Mouse (Mus musculus) ES-E14 (cell line): ENCODE measurements around the gene Selenof. TPM values are rescaled to one million over a fixed set of nuclear protein-coding genes. Genes with fewer than 3 reads are reported as not detected.
A peak's percentile ranks its signal among the peaks of the same experiment; 100 is the strongest.

Source experiments
- DNase-seq: peaks from one replicate; pipeline ENCODE4 v3.0.0-alpha.2; 2013; ENCODE audit warnings: low read depth, low spot score
- H3K27ac ChIP-seq: 2 replicates; pipeline ENCODE4 v1.5.1; 2012; ENCODE audit warnings: low read depth, mild to moderate bottlenecking, low read length, moderate library complexity, mixed read lengths; ENCODE audit not compliant: poor library complexity, insufficient read depth, severe bottlenecking
- H3K36me3 ChIP-seq: 2 replicates; pipeline ENCODE4 v1.6.1; 2012; ENCODE audit warnings: mild to moderate bottlenecking, low read length, moderate library complexity, mixed read lengths; ENCODE audit not compliant: control insufficient read depth, poor library complexity, insufficient read depth, severe bottlenecking
- H3K4me1 ChIP-seq, 2 experiments: fragments of 150-350 bp in 1 of 2; sonication (generic) in 1 of 2; 2 replicates each; pipeline ENCODE4 v1.6.1; 2012; ENCODE audit warnings: low read length in 2 of 2, mild to moderate bottlenecking in 1 of 2, mixed read lengths in 1 of 2; ENCODE audit not compliant: control insufficient read depth in 2 of 2, insufficient read depth in 2 of 2, poor library complexity in 1 of 2
- H3K4me3 ChIP-seq, 2 experiments: fragments of 150-350 bp in 1 of 2; sonication (generic) in 1 of 2; 2 replicates each; pipeline ENCODE4 v1.5.1; 2012; ENCODE audit warnings: low read length in 2 of 2, low read depth in 1 of 2, mild to moderate bottlenecking in 1 of 2, mixed read lengths in 1 of 2; ENCODE audit not compliant: insufficient read depth in 1 of 2, poor library complexity in 1 of 2, severe bottlenecking in 1 of 2
- H3K9ac ChIP-seq: 2 replicates; pipeline ENCODE4 v1.6.1; 2012; ENCODE audit warnings: low read depth, mild to moderate bottlenecking, low read length, mixed read lengths; ENCODE audit not compliant: poor library complexity, insufficient read depth, severe bottlenecking
- H3K9me3 ChIP-seq: fragments of 150-350 bp; sonication (generic); 2 replicates; pipeline ENCODE4 v1.6.1; 2012; ENCODE audit warnings: low read depth, mild to moderate bottlenecking, low read length; ENCODE audit not compliant: control insufficient read depth, insufficient read depth
- CHD2 ChIP-seq: IDR thresholded peaks from 2 replicates; pipeline ENCODE4 v1.6.1; 2014; ENCODE audit warnings: mild to moderate bottlenecking, low read depth, low read length, inconsistent platforms
- HCFC1 ChIP-seq: IDR thresholded peaks from 2 replicates; pipeline ENCODE4 v1.6.1; 2012; ENCODE audit warnings: low read length, inconsistent platforms, borderline replicate concordance; ENCODE audit not compliant: insufficient read depth
- MAFK ChIP-seq: IDR thresholded peaks from 2 replicates; pipeline ENCODE4 v1.6.1; 2014; ENCODE audit warnings: mild to moderate bottlenecking, low read depth, low read length, inconsistent platforms; ENCODE audit not compliant: insufficient read depth
- ZC3H11A ChIP-seq: IDR thresholded peaks from 2 replicates; pipeline ENCODE4 v1.6.1; 2012; ENCODE audit warnings: low read depth, mild to moderate bottlenecking, inconsistent platforms, low read length, borderline replicate concordance
- ZNF384 ChIP-seq: IDR thresholded peaks from 2 replicates; pipeline ENCODE4 v1.6.1; 2012; ENCODE audit warnings: low read depth, low read length, inconsistent platforms
- in situ Hi-C, 2 experiments: fragments of 600-800 bp; cut with MboI; formaldehyde crosslinking; loops; one replicate each; pipeline ENCODE4 v1.15.1; 2025; ENCODE audit warnings: low sequenced_read_pairs in 2 of 2, inconsistent platforms in 1 of 2; ENCODE audit not compliant: unreplicated experiment in 2 of 2
- total RNA-seq: library from RNA; depleted of rRNA; stranded (reverse); fragments of 300-350 nt; gene quantifications from 2 replicates; pipeline ENCODE4 v1.2.3, GENCODE M21; 2012

Selenof gene
- total RNA-seq, 1 experiment = 513 TPM

GRCm38 (mm10) chr3:144556625-144557324 is 13.3 kb upstream of the Selenof start:
- H3K27ac ChIP-seq = no peak overlapping the region

GRCm38 (mm10) chr3:144558274-144558673 is 11.8 kb upstream of the Selenof start:
- in situ Hi-C loops = no loop called here
- Histone ChIP-seq H3K9ac (no peak overlapping the region), H3K9me3 (no peaks in the 10 kb centered on the region), H3K4me3 (no peak overlapping the region), H3K36me3 (no peaks in the 10 kb centered on the region; the same call in 1 of the 2 replicates), H3K27ac (no peak overlapping the region), H3K4me1 (peaks cover 12 to 14% of the 10 kb centered on the region in 2 experiments; a peak in 3 of 4 replicates)
- DNase-seq = no peak
- TF ChIP-seq CHD2 (no peak), ZNF384 (no peak), MAFK (no peak), HCFC1 (no peak), ZC3H11A (no peak)

More at GRCm38 (mm10) chr3:144556625-144557324, 13.3 kb upstream of the Selenof start:
- H3K9me3 ChIP-seq = no peaks in the 10 kb centered on the region
- in situ Hi-C loops = no loop called here
- peak overlapping the region; percentile 10 to 27 for H3K4me3 ChIP-seq
- no peak for DNase-seq
- TF ChIP-seq MAFK = no peak
- TF ChIP-seq ZC3H11A = no peak
- TF ChIP-seq CHD2 = no peak
- TF ChIP-seq HCFC1 = no peak
- TF ChIP-seq ZNF384 = no peak
- H3K9ac ChIP-seq = peak overlapping the region; percentile 55
- H3K36me3 ChIP-seq = no peaks in the 10 kb centered on the region
- peaks cover 12 to 14% of the 10 kb centered on the region in 2 experiments; a peak in 3 of 4 replicates for H3K4me1 ChIP-seq

GRCm38 (mm10) chr3:144561511-144562250 is 8.4 kb upstream of the Selenof start:
- H3K36me3 ChIP-seq = no peaks in the 10 kb centered on the region; the same call in 1 of the 2 replicates
- no peak overlapping the region for H3K9ac ChIP-seq
- DNase-seq = no peak
- TF ChIP-seq CHD2 = no peak
- no peak for TF ChIP-seq ZNF384
- no peak for TF ChIP-seq ZC3H11A
- no peak for TF ChIP-seq HCFC1
- TF ChIP-seq MAFK = no peak
- H3K27ac ChIP-seq = no peak overlapping the region
- in situ Hi-C loops = no loop called here
- H3K4me1 ChIP-seq = peaks cover 6 to 11% of the 10 kb centered on the region in 2 experiments; a peak in 2 of 4 replicates
- H3K4me3 ChIP-seq = peak overlapping the region in 1 of 2 experiments; percentile 29; a peak in 1 of 4 replicates
- no peaks in the 10 kb centered on the region for H3K9me3 ChIP-seq

GRCm38 (mm10) chr3:144563916-144564315 is 6.2 kb upstream of the Selenof start:
- TF ChIP-seq ZC3H11A (no peak), HCFC1 (no peak), MAFK (no peak), CHD2 (no peak), ZNF384 (no peak)
- Histone ChIP-seq H3K9me3 (no peaks in the 10 kb centered on the region), H3K36me3 (no peaks in the 10 kb centered on the region; the same call in 1 of the 2 replicates), H3K4me1 (peaks cover 2 to 4% of the 10 kb centered on the region in 2 experiments; a peak in 2 of 4 replicates), H3K27ac (no peak overlapping the region), H3K9ac (no peak overlapping the region), H3K4me3 (no peak overlapping the region)
- DNase-seq = no peak
- in situ Hi-C loops = no loop called here
